Mouse (Mus musculus) urinary bladder, adult 18-20 months (tissue): ENCODE measurements at regions not wholly inside any gene's neighbourhood (a gene's known extent, or its start where the extent isn't known, plus 50 kb on each side); places are given as distances from the start of the nearest gene placed in this dataset.
A peak's percentile ranks its signal among the peaks of the same experiment; 100 is the strongest.

Source experiments
- DNase-seq, 2 experiments: peaks; one replicate each; pipeline ENCODE4 v3.0.0; 2022; ENCODE audit warnings: low spot score in 2 of 2, mixed read lengths in 2 of 2

DNA sequence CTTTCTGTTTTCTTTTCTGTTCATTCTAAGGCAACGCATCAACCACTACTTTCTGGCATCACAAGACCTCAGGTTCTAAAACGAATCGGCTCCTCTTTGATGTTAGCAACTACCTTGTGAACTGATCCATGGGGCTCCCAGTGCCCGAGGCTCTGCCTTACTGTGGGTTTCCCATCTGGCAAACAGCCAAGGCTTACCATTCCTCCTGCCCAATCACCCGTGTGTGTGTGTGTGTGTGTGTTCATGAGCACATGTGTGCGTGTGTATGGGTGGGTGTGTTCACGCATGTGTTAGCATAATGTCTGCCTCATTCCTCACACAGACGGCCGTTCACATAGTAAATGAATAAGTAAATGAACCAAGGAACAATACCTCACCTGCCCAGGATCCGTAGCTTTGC is 138.3 kb upstream of the Lpp start:
- DNase-seq: no peak

DNA sequence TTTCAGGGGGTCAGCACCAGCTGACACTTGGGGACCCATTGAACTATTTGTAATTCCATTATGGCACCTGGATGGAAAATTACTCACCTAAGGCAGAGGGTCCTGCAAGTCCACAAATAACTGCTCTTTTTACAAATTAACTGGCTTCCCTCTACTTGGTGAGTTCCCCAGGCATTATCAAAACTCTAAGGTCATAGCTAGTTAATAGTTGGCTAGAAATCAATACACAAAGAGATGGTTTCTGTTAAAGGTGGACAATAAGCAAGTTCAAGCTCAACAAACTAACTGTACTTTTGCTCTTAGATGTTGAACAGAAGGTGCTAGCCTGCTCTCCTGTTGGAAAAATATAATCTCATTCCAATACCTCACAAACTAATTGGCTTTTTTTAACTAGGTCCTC is 138.7 kb upstream of the Lpp start:
- no peak for DNase-seq

DNA sequence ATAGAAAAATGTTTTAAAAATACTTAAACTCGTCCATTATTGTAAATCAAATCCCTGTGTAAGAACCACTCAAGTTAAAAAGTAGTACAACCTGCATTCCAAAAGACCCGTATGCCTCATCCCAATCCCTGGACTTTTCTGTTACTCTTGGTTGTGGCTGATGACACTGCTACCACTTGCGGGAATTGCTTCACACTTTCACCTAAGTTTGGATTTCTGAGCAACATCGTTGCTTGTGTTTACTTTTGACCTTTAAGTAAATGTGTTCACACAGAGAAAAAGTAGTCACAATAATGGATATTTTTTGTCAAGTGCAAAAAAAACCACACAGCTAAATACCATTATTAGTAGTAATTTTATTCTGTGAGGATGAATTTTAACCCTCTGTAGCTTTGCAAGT is 139.2 kb upstream of the Lpp start:
- no peak for DNase-seq

DNA sequence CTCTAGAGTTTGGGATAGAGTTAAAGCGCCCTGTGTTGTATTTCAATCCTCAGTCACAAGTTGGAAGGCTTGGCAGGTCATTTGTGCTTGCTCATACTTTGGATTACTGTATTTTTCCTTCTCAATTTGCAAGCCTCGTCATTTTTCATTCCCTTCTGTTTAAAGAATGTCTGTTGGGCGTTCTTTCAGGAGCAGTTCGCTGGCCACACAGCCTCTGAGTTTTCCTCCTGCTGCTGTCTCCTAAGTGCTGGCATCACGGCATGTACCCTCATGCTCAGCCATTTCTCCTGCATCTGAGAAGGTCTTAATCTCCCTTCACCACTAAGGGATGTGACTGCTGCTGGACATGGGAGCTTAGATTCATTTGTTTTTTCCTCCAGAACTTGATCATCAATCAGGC is 146.0 kb upstream of the Lpp start:
- no peak for DNase-seq

DNA sequence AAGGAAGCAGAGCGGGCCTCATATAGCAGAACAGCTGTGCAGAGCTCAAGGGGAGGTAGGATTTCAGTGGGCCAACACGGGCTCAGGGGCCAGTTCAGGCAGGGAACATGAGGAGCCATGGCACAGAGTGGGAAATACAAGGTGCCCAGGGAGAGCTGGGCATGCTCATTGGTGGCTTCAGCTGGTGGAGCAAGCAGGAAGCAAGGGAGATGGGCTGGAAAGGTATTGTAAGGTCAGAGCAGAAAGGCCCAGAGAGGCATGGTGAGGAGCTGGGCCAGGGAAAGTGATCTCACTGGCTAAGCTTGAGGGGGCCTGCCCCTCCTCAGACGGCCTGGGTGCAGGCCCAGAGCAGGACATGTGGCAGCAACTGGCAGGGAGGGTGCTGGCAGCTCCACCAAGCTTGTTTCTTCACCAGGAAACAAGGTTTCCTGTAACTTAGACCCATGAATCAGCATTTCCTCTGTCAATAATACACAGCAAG is 155.2 kb upstream of the Lpp start:
- peak; percentile 25 to 46 for DNase-seq

DNA sequence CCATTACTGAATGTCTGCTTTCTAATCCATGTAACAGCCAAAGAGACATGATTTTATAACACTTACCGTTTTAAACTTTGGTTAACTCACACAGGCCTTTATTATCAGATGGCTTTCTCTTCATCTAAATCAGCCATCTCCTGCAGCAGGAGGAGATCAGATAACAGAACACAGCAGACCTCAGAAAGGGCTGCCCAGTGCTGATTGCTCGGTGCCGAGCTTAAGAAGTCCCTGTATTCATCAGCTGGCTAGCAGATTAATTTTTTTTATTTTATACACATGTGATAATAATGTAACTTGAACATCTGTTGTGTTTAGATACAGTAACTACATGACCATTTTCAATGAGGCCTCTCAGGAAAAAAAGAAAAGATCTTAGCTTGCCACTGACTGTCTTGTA is 155.9 kb upstream of the Lpp start:
- DNase-seq: no peak

DNA sequence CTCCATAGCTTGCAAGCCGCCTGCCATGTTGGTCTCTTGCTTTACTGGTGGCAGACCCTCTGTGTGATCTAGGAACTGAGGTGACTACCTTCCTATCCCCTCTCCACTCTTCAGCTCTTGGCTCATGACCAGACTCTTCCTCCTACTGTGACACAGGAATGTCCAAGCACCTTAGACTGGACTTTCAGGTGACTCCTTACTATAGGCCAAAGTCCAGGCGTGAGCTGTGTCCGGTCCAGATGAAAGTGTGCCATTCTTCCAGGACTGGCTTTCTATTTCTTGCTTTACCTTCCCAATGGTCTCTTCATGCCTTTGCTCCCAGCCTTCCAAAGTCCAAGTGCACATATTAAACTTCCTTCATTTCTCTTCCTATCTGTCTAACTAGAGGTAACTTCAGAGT is 156.3 kb upstream of the Lpp start:
- DNase-seq: no peak

DNA sequence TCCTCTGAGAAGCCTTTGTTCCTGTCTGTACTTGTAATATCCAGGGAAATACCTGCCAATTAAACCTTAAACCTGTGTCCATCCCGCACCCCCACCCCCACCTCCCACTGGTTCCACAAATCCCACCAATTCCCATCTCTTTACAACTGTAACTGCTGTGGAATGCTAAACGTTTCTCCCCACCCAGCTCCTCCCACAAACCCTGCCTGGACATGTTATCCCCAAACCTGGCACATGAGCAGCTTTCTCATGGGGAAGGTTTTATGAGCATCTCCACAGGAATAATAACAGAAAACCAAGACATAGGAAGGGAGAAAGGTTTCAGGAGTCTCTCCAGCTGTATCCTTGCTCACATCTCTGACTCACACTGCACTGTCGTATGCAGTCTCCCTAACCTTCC is 156.8 kb upstream of the Lpp start:
- DNase-seq: peak in 1 of 2 experiments; percentile 9

DNA sequence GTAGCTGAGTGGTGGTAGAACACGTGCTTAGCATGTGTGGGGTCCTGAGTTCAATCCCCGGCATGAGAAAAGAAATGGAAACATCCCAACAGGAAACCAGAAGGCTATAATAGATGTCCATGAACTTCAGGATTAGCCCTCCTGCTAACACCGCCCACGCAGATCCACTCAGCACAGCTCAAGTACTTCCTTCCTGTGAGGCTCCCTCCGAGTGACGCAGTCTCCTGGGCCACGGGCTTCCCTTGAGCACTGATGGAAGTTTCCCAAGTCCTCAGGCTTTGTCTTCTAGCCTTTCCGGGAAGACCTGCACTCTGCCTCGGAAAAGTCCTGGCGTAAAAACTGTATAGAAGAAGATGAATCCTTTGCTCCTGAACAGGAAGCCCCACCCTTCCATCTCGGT is 158.5 kb upstream of the Lpp start:
- no peak for DNase-seq

DNA sequence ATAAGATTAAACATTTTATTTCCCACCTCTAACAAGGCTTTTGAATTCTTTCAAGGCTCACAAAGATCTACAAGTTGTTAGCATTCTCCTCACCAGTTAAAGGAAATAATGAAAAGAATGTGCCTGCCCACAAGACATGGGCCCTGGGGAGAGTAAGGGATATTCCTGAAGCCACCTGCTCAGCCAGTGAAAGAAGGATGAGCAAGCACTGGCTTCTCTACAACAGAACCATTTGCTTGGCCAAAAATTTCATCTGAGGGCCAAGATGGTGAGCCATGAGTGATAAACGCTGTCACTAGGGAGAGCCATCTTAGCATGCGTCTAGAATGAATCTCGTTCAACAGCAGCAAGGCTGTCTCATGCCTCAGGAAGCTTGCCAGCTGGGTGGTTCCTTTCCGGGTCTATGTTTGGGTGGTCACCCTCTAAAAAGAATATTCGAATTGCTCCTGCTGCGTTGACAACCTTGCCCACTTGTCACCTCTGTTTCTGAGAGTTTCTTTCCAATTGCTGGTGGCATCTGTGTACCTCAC is 161.2 kb upstream of the Lpp start:
- DNase-seq: no peak

DNA sequence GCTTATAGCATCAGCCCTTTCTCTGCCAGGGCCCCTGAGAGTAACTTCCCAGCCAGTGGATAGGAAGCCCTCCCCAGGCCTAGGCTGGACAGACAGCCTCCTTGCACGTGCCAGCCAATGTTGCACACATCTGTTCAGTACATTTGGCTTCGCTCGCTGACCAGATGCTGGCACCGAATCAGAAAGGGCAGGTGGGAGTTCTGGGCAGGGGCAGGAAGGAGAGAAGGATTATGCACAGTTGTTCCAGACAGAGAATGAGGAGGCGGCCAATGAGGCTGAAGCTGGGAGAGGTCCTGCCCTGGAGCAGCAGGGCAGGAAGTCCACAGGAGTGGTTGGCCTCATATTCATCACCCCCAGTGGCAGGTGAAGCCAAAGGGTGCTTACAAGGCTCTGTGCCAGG is 161.8 kb upstream of the Lpp start:
- no peak for DNase-seq

DNA sequence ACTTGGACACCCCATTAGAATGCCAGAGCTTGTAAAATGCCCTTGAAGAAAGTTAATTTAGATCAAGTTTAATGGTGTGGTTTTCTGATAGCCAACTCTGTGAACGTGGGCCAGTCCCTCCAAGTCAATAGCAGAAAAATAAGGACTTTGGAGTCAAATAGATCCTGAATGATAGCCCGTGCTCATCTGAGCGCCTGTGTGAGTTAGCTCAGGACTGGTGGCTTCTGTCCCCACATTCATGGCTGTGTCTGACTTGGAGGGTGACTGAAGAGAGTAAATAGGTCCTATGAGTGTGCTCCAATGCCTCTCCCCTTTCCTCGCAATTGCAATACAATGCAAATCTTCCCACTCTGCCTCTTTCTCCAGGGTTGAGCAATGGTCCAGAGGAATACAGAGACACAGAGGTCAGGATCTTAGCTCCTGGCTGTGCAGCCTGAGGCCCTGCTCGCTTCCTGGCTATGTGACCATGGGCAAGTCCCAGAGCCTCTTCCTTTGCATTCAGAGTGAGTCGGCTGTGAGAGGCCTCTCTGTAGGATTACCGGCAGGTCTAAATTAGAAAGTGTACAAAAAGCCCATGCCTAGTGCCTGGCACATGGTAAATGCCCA is 164.2 kb upstream of the Lpp start:
- DNase-seq: no peak

DNA sequence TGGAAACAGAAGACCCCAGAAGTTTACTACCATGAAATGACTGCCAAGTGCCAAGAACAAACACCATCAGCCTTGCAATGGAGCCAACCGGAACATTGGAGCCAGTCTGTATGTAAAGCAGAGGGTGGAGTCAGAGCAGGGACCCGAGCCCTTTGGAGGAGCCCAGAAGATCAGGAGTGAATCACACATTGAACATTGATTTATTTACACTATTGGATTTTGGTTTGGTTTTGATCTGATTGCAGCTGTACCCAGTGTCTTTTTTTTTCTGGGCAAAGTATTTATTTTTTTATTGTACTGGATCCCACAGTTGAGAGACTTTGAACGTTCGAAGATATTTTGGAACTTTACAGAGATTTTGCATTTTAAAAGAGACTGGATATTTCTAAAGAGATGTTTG is 167.4 kb upstream of the Lpp start:
- no peak for DNase-seq

DNA sequence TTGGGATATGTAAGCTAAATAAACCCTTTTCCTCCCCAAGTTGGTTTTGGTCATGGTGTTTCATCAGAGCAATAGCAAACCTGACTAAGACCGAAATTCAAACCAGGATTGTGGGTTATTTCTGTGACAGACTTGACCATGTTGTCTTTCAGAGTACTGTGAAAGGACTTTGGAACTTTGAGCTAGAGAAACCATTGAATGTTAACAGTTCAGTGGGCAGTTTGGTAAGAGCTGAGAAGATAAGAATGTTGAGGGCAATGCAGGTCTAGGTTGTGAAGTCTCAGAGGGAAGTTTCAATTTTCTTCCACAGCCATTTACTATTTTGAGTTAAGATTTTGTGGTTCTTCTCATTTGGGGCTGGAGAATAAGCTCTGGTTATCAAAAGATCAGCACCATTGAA is 168.2 kb upstream of the Lpp start:
- no peak for DNase-seq

DNA sequence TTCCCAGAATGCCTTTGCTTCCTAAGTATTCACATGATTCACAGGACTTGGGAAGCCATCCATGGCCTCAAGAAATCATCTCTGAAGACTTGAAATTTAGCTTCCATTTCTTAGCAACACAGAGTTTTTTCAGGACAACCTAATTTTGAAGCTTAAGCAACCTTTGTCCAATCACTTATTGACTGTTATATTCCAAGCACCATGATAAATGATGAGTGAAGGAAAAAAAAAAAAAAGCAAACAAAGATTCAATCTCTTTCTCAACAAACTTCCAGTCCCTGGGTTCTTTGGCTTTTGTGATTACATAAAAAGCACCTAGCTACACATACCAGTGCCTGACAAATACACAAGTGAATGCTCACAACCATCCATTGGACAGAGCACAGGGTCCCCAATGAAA is 169.4 kb upstream of the Lpp start:
- no peak for DNase-seq

DNA sequence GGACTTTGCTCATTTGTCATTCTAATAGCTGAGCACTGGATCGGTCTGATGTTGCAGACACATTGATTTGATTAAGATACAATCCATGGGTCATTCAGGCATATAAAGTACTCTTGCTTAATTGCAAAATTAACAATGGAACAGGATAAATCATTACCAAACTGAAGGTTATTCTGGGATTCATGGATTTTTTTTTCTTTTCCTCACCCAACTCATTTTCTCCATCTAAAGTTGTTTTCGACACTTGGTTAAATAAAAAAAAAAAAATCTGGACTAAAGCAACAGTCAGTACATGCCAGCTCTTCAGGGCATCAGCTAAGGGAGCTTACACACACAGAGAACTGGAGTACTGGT is 169.8 kb upstream of the Lpp start:
- no peak for DNase-seq

DNA sequence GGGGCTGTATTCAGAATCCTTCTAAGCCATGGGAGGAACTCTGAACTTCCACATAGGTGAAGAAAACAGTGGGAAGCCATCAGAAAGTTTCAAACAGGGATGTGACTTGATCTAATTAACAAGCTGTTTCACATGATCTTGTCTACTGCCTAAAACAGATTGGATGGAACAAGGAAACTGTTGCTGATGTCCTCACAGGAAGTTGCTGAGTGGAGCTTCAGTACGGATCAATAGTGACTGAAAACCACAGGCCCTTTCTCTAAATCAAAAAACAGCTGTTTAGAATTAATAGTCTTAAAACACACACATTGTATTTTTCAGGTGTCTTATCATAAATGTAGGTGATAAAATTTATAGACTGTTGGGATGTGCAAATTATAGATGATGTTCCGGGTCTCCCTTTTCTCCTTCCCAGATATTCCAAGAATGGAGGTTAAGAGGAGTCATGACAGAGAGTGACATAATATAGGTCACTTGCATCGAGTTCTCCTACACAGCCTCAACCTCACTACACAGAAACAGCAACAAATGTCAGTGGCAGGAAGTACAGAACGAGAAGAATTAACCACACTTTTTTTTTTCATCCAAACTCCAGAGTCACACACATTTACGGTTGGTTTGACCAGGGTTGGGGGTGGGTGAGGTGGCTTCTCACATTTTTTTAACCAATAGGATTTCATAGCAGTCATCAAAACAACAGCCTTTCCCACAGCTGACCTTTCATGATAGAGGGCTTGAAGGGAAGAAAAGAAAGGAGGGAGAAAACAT is 170.4 kb upstream of the Lpp start:
- no peak for DNase-seq

DNA sequence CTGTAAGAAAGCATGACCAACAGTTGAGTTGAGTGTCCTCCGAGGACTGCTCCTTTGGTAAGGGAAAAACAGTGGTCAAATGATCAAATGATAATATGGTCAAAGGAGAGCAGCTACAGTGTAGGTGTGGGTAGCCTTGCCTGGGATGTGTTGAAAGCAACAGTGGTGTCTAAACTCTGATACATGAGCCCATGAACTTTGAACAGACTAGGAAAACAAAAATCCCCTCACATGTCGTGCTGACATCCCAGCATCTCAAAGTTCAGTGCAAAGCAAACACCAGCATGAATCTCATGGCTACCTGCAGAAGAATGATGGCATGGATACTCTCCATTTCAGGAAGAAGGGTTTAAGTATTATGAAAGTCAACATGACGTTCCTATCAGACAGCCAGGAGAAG is 171.3 kb upstream of the Lpp start:
- no peak for DNase-seq

DNA sequence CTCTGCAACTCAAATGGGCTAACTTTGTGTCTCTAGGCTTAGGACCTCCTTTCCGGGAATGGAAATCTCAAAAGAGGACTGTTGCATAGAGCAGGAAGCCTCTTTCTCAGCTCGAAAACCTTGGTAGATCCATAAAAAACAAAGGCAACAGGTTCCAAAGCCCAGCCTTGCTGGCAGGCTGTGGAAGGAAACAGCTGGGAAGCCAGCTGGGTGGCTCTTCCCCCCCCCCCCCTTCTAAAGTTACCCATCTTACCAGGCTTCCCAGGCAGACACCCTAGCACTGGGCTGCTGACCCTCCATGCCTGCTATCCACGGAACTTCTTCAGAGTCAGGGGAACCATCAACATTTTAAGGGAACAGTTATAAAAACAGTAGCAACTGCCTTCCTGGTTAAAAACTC is 172.7 kb upstream of the Lpp start:
- DNase-seq: no peak

DNA sequence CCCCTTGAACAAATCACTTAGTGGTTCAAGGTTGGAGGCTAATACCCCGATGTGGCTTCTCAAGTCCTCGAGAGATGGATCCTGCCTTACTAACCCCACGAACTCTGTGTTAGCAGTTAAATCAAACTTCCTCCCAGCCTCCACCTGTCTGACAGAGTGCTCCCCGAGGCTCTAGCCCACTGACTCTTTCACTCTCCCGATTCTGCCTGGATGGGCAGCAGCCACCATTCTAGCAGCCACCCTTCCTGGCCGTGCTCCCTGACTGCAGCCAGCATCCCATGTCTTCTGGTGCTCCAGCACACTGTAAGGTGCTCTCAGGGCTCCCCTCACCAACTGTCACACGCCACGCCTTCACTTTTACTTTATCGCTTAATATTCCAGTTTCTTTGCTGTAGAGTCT is 173.6 kb upstream of the Lpp start:
- no peak for DNase-seq

DNA sequence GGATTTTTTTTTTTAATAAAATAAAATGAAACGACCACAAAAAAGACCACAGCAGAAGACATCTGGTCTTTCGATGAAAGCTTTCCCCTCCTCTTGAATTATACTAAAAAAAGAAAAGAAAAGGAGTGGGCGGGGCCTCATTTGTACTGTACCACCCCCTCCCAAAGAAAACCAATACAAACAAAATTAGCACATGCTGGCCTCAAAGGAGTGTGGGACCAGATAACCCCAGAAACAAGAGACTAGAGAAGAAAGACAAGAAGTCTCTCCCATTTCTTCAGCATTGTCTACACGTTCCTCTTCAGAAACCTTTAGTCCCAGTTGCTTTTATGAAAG is 174.5 kb upstream of the Lpp start:
- no peak for DNase-seq

DNA sequence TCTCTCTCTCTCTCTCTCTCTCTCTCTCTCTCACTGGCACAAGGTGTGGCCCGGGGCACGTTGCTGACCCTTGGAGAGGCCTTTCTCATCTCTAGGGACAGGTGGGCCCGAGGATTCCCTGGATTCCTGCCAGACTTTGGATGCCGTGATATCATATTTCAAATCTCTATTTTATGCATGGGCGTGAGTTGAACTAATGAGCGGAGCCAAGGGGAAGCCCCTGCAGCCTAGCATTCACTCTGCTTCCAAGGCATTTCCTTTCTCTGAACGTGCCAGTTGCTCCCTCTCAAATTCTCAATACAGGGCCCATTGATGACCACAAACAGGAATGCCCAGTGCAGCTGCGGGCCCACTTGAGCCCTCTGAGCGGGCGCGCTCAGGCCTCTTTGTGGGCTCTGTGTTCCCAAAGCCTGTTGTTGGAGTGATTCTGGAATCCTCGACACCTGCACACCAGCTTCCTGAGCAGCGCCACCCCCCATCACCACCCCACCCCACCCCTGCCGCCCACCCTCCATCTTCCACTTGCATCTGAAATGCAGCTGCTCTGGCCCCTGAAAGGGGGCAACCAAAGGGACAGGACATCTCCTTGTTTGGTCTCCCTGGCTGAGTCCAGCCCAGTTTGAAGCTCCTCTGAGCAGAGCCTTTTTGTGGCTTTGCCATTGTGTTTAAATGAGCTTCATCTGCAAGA is 175.0 kb upstream of the Lpp start:
- DNase-seq: no peak

DNA sequence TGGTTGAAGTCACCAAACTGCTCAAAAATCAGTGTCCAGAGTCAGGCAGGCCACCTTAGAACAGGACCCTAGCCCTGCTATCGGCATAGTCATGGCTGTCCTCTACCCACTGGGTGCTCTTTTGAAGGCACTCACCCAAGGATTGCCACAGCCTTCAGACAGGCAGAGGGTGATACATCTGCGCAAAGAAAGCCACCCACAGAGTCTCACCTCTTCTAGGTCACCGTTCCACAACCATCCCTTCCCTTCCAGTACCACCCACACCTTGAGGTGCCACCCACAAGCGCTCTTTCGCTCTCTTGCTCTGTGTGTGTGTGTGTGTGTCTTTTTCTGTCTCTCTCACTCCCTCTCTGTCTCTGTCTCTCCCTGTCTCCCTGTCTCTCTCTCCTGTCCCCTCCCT is 176.5 kb upstream of the Lpp start:
- no peak for DNase-seq
